Mouse (Mus musculus) Muller cell, postnatal 12 days (primary cell): ENCODE data around the gene Lpcat2b.

Source experiments
- DNase-seq: peaks from one replicate; pipeline ENCODE4 v3.0.0-alpha.2; 2015; ENCODE audit errors: inconsistent ontology term

Gene Lpcat2b

GRCm38 (mm10) chr5:107447977-107448376, 16.6 kb downstream of the Lpcat2b start:
- DNase-seq: no peak

GRCm38 (mm10) chr5:107448784-107449183, 17.4 kb downstream of the Lpcat2b start:
- no peak for DNase-seq

- no peak for DNase-seq
Observed at GRCm38 (mm10) chr5:107449620-107450019, 18.3 kb downstream of the Lpcat2b start.

- DNase-seq: no peak
Observed at GRCm38 (mm10) chr5:107450299-107450698, 18.9 kb downstream of the Lpcat2b start.

- no peak for DNase-seq
Observed at GRCm38 (mm10) chr5:107462147-107463076, 31.1 kb downstream of the Lpcat2b start.

GRCm38 (mm10) chr5:107466501-107466900, 35.2 kb downstream of the Lpcat2b start:
- no peak for DNase-seq

- peak; percentile 80 for DNase-seq
Observed at GRCm38 (mm10) chr5:107467098-107467497, 35.7 kb downstream of the Lpcat2b start.

GRCm38 (mm10) chr5:107470600-107471329, 39.4 kb downstream of the Lpcat2b start:
- DNase-seq: no peak

- no peak for DNase-seq
Observed at GRCm38 (mm10) chr5:107480194-107480593, 48.8 kb downstream of the Lpcat2b start.
